Mouse (Mus musculus) right cerebral cortex, postnatal 4 days (tissue): ENCODE results near the gene Vmn1r10.

ENCODE experiments used
- DNase-seq: peaks from one replicate; pipeline ENCODE4 v3.0.0-alpha.2; 2022

Vmn1r10 gene

GRCm38 (mm10) chr6:57109154-57109553 is at the start of gene Vmn1r10:
Vmn1r10 (plus strand) TSS chr6:57109454.
- DNase-seq = no peak

- DNase-seq = no peak
Measured at GRCm38 (mm10) chr6:57063730-57064129, 45.5 kb upstream of the Vmn1r10 start.

GRCm38 (mm10) chr6:57066487-57066886 is 42.8 kb upstream of the Vmn1r10 start, which contains the start of gene Vmn1r9:
Vmn1r9 (plus strand) TSS chr6:57066787.
- DNase-seq = no peak

GRCm38 (mm10) chr6:57106358-57106757 is 2.9 kb upstream of the Vmn1r10 start:
- no peak for DNase-seq

- no peak for DNase-seq
Measured at GRCm38 (mm10) chr6:57133155-57133554, 23.9 kb downstream of the Vmn1r10 start, which contains the start of gene Vmn1r11. Vmn1r11 (plus strand) TSS chr6:57133455.

- DNase-seq = no peak
Measured at GRCm38 (mm10) chr6:57156619-57157018, 47.4 kb downstream of the Vmn1r10 start, which contains the start of gene Vmn1r12. Vmn1r12 (plus strand) TSS chr6:57156919.
